Mouse (Mus musculus) cerebellum, adult 18-20 months (tissue): Measurements from ENCODE around the gene Itpa.

Experiments used
- DNase-seq, 2 experiments: peaks; one replicate each; pipeline ENCODE4 v3.0.0; 2021

Gene Itpa

GRCm38 (mm10) chr2:130656536-130656935 lies 10.9 kb upstream of the Itpa start:
- no peak for DNase-seq

DNA sequence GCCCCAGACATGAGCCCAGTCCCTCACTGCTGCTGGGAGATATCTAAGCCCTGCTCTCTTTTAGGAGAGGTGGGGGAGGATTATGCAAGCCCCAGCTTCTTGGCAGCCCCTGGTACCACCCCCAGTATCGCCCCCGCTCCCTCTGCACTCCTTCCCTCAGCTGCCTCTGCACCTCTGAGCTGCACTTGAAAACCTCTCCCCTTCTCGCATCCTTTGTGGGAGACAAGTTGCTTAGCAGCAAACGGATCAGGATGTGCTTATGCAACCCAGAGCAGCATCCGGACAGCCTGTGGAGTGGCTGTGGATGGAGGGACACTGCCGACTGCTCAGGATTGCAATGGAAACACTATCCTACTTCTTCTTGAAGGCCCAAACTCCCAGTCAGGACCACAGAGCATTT lies 9.9 kb upstream of the Itpa start:
- no peak for DNase-seq

DNA sequence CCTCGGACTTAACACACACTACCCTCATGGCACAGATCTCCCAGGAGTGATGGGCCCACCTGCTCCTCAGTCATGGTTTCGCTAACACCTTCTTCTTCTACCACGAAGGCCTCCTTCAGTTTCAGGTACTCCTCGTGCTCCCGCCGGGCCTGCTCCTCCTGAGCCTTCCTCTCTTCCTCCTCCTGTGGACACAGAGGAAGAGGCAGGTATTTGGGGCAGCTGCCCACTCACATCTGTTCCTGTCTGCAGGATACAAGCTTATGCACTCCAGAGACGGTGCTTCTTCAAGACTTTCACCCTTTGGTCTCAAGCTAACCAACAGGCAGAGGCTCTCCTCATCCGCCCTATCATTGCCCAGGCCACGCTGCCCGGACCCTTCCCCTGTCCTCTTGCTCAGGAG lies 8.9 kb upstream of the Itpa start:
- no peak for DNase-seq

DNA sequence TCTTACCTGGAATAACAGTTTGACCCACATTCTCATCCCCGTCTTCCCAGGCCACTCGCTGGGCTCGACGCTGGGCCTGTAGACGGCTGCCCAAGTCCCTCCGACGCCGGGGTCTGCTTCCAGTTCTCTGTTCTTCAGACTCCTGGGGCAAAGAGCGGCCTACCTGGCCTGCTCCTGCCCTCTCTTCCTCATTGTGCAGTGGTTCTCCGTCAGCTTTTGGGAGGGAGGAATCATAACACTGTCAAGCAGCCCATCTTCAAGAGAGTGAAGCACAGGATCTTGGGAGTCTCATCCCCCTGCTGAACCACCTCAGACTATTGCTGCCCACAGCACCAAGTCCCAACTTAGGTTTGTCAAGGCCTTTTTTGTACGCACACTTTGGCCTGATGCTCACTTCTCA lies 4.1 kb upstream of the Itpa start:
- DNase-seq: peak in 1 of 2 experiments; percentile 24

DNA sequence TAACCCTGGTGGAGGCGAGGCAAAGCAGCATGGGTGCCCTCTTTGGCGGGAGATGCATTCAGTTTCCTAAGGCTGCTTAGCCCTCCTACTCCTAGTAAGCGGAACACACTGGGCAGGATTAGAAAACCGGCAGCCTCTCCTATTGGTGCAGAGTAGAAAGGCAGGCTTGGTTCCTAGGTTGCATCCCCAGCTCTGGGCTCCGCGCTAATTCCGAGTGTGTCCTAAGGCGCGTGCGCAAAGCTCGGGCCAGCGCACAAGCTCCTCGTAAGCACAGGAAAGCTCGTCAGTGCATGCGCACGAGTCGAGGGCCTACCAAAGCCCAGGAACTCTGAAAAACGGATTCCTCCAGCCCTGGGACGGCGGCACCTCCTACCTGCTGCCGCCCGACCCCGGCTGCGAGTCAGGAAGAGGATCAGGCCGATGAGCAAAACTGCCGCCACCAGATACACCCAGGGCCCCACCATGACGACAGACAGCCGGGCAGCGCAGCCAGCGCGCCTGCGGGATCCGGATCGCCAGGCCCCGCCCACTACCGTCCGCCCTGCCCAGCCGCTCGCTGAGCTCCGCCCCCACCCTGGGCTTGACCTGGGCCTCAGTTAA lies 3.2 kb upstream of the Itpa start, which contains the start of gene Ddrgk1:
Ddrgk1 (minus strand) TSS at position 558 of the 600 bp plus-strand sequence.
- DNase-seq: peak; percentile 94 to 95

GRCm38 (mm10) chr2:130677211-130677610 lies 9.8 kb downstream of the Itpa start:
- no peak for DNase-seq

- DNase-seq: no peak
Observed at GRCm38 (mm10) chr2:130679154-130679553, 11.7 kb downstream of the Itpa start.

- DNase-seq: no peak
Observed at GRCm38 (mm10) chr2:130679899-130680298, 12.5 kb downstream of the Itpa start.

GRCm38 (mm10) chr2:130681531-130681930 lies 14.1 kb downstream of the Itpa start:
- DNase-seq: no peak

- no peak for DNase-seq
Observed at GRCm38 (mm10) chr2:130685426-130685825, 18.0 kb downstream of the Itpa start.

- no peak for DNase-seq
Observed at GRCm38 (mm10) chr2:130689011-130689410, 21.6 kb downstream of the Itpa start.

- DNase-seq: no peak
Observed at GRCm38 (mm10) chr2:130693563-130693962, 26.2 kb downstream of the Itpa start.

- DNase-seq: no peak
Observed at GRCm38 (mm10) chr2:130696700-130697152, 29.3 kb downstream of the Itpa start.

DNA sequence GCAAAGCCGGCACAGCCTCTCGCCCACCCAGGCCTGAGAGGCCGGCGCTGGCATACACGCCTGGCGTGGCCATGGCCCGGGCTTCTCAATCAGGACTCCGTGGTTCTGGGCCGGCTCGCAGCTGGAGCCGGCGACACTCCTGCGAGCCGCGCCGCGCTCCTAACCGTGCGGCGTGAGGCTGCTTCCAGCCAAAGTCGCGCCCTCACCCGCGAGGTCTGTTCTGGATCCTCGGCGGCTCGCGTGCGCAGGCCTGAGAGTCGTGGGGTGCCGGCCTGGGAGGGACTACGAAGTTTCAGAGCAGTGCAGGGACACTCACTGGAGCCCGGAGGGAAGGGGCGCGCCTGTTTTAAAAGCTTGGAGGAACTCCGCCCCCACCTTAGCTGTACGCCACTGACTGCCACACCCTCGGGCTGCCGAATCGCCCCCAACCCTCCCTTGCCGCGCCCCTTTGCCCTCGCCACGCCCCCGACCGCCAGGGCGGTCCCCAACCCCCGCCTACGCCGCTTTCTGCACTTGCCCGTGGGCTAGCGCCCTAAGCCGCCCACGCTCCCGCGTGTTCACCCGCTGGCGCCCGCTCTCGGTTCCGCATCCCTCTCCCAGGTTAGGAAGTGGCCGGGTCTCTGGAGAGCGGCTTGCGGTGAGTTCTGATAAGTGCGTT lies 29.9 kb downstream of the Itpa start, which contains the start of gene Slc4a11:
Slc4a11 (minus strand) TSS at position 367 of the 658 bp plus-strand sequence.
- peak in 1 of 2 experiments; percentile 7 for DNase-seq

- no peak for DNase-seq
Observed at GRCm38 (mm10) chr2:130697821-130698266, 30.4 kb downstream of the Itpa start.

GRCm38 (mm10) chr2:130704040-130705001 lies 36.9 kb downstream of the Itpa start:
- DNase-seq: no peak

GRCm38 (mm10) chr2:130705178-130705577 lies 37.8 kb downstream of the Itpa start:
- DNase-seq: no peak

GRCm38 (mm10) chr2:130706602-130707001 lies 39.2 kb downstream of the Itpa start:
- DNase-seq: no peak

- no peak for DNase-seq
Observed at GRCm38 (mm10) chr2:130707057-130707456, 39.6 kb downstream of the Itpa start.

- DNase-seq: no peak
Observed at GRCm38 (mm10) chr2:130717951-130718350, 50.5 kb downstream of the Itpa start.

- peak; percentile 60 to 76 for DNase-seq
Observed at GRCm38 (mm10) chr2:130724369-130724768, 57.0 kb downstream of the Itpa start.

DNA sequence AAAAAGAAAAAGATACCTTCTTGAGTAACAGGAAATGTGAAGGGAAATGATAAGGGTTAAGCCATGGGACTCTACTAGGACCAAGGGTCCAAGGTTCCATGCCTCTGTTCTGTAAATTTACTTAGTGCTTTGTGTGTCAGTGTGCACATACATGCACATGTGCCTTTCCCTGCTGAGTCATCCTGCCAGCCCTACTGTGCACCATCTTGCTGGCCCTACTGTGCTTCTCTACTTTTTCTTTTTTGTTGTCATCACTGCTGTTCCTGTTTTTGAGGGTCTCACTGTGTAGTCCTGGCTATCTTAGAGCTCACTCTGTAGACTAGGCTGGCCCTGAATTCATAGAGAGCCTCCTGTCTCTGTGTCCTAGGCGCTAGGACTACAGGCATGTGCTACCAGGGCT lies 60.3 kb downstream of the Itpa start:
- DNase-seq: no peak

DNA sequence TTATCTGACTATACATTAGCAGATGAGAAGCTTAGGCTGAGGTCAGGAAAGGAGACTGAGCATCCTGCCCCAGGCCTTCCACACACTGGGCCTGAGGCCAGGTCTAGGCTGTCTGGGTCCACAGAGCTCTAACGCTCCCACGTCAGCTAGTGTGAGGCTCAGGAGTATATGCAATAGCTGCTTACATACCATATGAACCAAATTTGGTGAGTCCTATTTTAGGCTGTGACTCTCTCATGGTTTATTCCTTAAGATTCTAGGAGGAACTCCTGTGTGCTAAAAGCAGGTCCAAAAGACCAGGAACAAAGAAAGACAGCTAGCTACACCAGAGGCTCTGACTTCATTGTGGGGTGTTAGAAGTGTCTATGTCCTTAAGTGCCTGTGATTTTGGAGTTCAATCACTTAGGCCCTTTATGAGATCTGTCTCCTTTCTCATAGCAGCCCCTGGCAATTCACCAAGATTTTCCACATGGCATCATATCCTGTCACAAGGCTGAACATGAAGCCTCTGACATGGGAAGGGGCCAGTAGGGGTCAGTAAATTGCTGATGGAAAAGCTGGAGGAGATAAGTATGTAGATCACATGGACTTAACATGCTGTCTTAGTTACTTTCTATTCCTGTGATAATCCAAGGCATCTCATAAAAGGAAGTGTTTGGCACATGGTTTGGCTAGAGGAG lies 61.6 kb downstream of the Itpa start:
- no peak for DNase-seq
